Mouse (Mus musculus) liver, embryonic 11.5 days (tissue): ENCODE data around the gene Hist1h4d. TPM values are rescaled to one million over a fixed set of nuclear protein-coding genes. Genes with fewer than 3 reads are reported as not detected.
"Not testable (repeated sequence)": the region's sequence is repeated elsewhere in the genome, so short reads cannot be mapped to it uniquely, and the experiment has no call there.

Source experiments
- ATAC-seq: fragments of 200-750 bp; cut with Nextera tagmentation; replicated peaks from 2 replicates; pipeline ENCODE4 v1.8.0; 2017; ENCODE audit warnings: moderate number of reproducible peaks, mild to moderate bottlenecking, moderate TSS enrichment, moderate library complexity; ENCODE audit not compliant: low FRiP score
- DNase-seq: peaks from one replicate; pipeline ENCODE4 v3.0.0-alpha.2; 2017; ENCODE audit warnings: low spot score
- H3K27ac ChIP-seq: fragments of 300-500 bp; sonication (generic); 2 replicates; pipeline ENCODE4 v1.5.1; 2014; ENCODE audit warnings: mild to moderate bottlenecking, low read depth, low read length, control low read depth
- H3K27me3 ChIP-seq: fragments of 300-500 bp; sonication (generic); replicated peaks from 2 replicates; pipeline ENCODE4 v1.6.1; 2014; ENCODE audit warnings: low read length, mixed read lengths; ENCODE audit not compliant: control insufficient read depth, insufficient read depth
- H3K36me3 ChIP-seq: fragments of 300-500 bp; sonication (generic); 2 replicates; pipeline ENCODE4 v1.6.1; 2014; ENCODE audit warnings: mild to moderate bottlenecking, low read length, moderate library complexity, mixed read lengths; ENCODE audit not compliant: control insufficient read depth, insufficient read depth
- H3K4me1 ChIP-seq: fragments of 300-500 bp; sonication (generic); replicated peaks from 2 replicates; pipeline ENCODE4 v1.6.1; 2014; ENCODE audit warnings: low read length, mixed read lengths; ENCODE audit not compliant: control insufficient read depth, insufficient read depth
- H3K4me2 ChIP-seq: fragments of 300-500 bp; sonication (generic); 2 replicates; pipeline ENCODE4 v1.6.1; 2014; ENCODE audit warnings: mild to moderate bottlenecking, control low read depth, moderate library complexity
- H3K4me3 ChIP-seq: fragments of 300-500 bp; sonication (generic); 2 replicates; pipeline ENCODE4 v1.5.1; 2014; ENCODE audit warnings: low read depth, low read length, control low read depth
- H3K9ac ChIP-seq: fragments of 300-500 bp; sonication (generic); 2 replicates; pipeline ENCODE4 v1.6.1; 2014; ENCODE audit warnings: low read depth, low read length, control low read depth
- H3K9me3 ChIP-seq: fragments of 300-500 bp; sonication (generic); 2 replicates; pipeline ENCODE4 v1.6.1; 2016; ENCODE audit warnings: low read length, inconsistent platforms, mixed read lengths; ENCODE audit not compliant: control insufficient read depth
- WGBS: fragments of 180-500 bp; shearing (Covaris S2); extraction: QIAGEN DNeasy Blood & Tissue Kit; methylation state at CpG from one replicate; pipeline ENCODE4 v1.1.7; 2014; 5-methylcytosine and 5-hydroxymethylcytosine counted together
- polyA plus RNA-seq: library from polyadenylated mRNA; unstranded; fragments of >200 nt; fragmentation: Nextera tagmentation; extraction: Ambion mirVana; gene quantifications from 2 replicates; pipeline ENCODE4 v1.2.1, GENCODE M21; 2014

The Hist1h4d gene
- polyA plus RNA-seq, 1 experiment from 2014 or later = 99.3 TPM

- H3K36me3 ChIP-seq = 0 out of 2 replicates have a peak, but pooled peaks cover 3% of the 10 kb centered on the region
- H3K4me3 ChIP-seq = no peak overlapping the region
- no peaks in the 10 kb centered on the region for H3K27me3 ChIP-seq
- H3K4me2 ChIP-seq = no peak overlapping the region
- H3K27ac ChIP-seq = no peak overlapping the region
- no peak for ATAC-seq
- H3K9ac ChIP-seq = no peak overlapping the region
- no peaks in the 10 kb centered on the region for H3K9me3 ChIP-seq
- H3K4me1 ChIP-seq = peaks cover 8% of the 10 kb centered on the region; the same call in 1 of the 2 replicates
- DNase-seq = no peak
- 83% methylated on average over 3 of the region's 3 CpGs for WGBS
Measured at GRCm38 (mm10) chr13:23611638-23612037, 30.2 kb downstream of the Hist1h4d start.

GRCm38 (mm10) chr13:23620056-23620732, 38.8 kb downstream of the Hist1h4d start:
- Histone ChIP-seq H3K9ac (peak overlapping the region; percentile 98), H3K4me3 (peak overlapping the region; percentile 68), H3K27me3 (no peaks in the 10 kb centered on the region), H3K9me3 (no peaks in the 10 kb centered on the region), H3K4me1 (peaks cover 11% of the 10 kb centered on the region; the same call in 1 of the 2 replicates), H3K4me2 (peak overlapping the region; percentile 96), H3K27ac (peak overlapping the region; percentile 100), H3K36me3 (no peaks in the 10 kb centered on the region)
- ATAC-seq (no peak), DNase-seq (no peak)
- whole genome bisulfite sequencing = 41% methylated on average over 12 of the region's 12 CpGs

- H3K4me2 ChIP-seq = peak within 1 kb of the TSS; percentile 96
- H3K4me3 ChIP-seq = peak within 1 kb of the TSS; percentile 68
- H3K9ac ChIP-seq = peak within 1 kb of the TSS; percentile 98
- 1% methylated on average over 27 of the region's 27 CpGs for WGBS
- peak; percentile 77 for ATAC-seq
- no peaks in the 10 kb centered on the region for H3K9me3 ChIP-seq
- H3K27ac ChIP-seq = peak within 1 kb of the TSS; percentile 100
- no peaks in the 10 kb centered on the region for H3K36me3 ChIP-seq
- H3K4me1 ChIP-seq = peaks cover 11% of the 10 kb centered on the region; the same call in 1 of the 2 replicates
- no peaks in the 10 kb centered on the region for H3K27me3 ChIP-seq
- peak; percentile 73 for DNase-seq
Measured at GRCm38 (mm10) chr13:23620733-23621531, 39.5 kb downstream of the Hist1h4d start, which contains the start of gene Hist1h2be. Gene Hist1h2be (minus strand): TSS chr13:23621124.

- peaks cover 11% of the 10 kb centered on the region; the same call in 1 of the 2 replicates for H3K4me1 ChIP-seq
- WGBS = under 1% methylated on average over 18 of the region's 18 CpGs
- no peaks in the 10 kb centered on the region for H3K9me3 ChIP-seq
- no peaks in the 10 kb centered on the region for H3K36me3 ChIP-seq
- peak overlapping the region; percentile 98 for H3K9ac ChIP-seq
- peak overlapping the region; percentile 100 for H3K27ac ChIP-seq
- peak; percentile 78 for DNase-seq
- no peaks in the 10 kb centered on the region for H3K27me3 ChIP-seq
- ATAC-seq = peak; percentile 85
- H3K4me3 ChIP-seq = peak overlapping the region; percentile 68
- H3K4me2 ChIP-seq = peak overlapping the region; percentile 96
Measured at GRCm38 (mm10) chr13:23621532-23622174, 40.3 kb downstream of the Hist1h4d start.

GRCm38 (mm10) chr13:23622175-23622671, 40.8 kb downstream of the Hist1h4d start, which contains the start of gene Hist1h1e:
Gene Hist1h1e (minus strand): TSS chr13:23622558.
- Histone ChIP-seq H3K9ac (peak within 1 kb of the TSS; percentile 98), H3K4me3 (peak within 1 kb of the TSS; percentile 68), H3K4me1 (peaks cover 11% of the 10 kb centered on the region; the same call in 1 of the 2 replicates), H3K27ac (peak within 1 kb of the TSS; percentile 100), H3K4me2 (peak within 1 kb of the TSS; percentile 96)
- not testable (repeated sequence) for H3K9me3 ChIP-seq, H3K27me3 ChIP-seq, H3K36me3 ChIP-seq
- DNase-seq (peak; percentile 92), ATAC-seq (peak; percentile 85)
- under 1% methylated on average over 53 of the region's 53 CpGs for WGBS

GRCm38 (mm10) chr13:23622861-23623450, 41.6 kb downstream of the Hist1h4d start:
- ATAC-seq = no peak
- H3K4me1 ChIP-seq = peaks cover 11% of the 10 kb centered on the region; the same call in 1 of the 2 replicates
- peak overlapping the region; percentile 98 for H3K9ac ChIP-seq
- H3K4me2 ChIP-seq = peak overlapping the region; percentile 96
- H3K9me3 ChIP-seq = no peaks in the 10 kb centered on the region
- no peak for DNase-seq
- H3K27me3 ChIP-seq = no peaks in the 10 kb centered on the region
- H3K27ac ChIP-seq = peak overlapping the region; percentile 100; the same call in 1 of the 2 replicates
- no peaks in the 10 kb centered on the region for H3K36me3 ChIP-seq
- peak overlapping the region; percentile 68 for H3K4me3 ChIP-seq
- 24% methylated on average over 7 of the region's 7 CpGs for WGBS

GRCm38 (mm10) chr13:23630653-23631052, 49.3 kb downstream of the Hist1h4d start:
- H3K27ac ChIP-seq = no peak overlapping the region
- no peak overlapping the region for H3K9ac ChIP-seq
- 36% methylated on average over 1 of the region's 1 CpGs for WGBS
- ATAC-seq (no peak), DNase-seq (no peak)
- H3K27me3 ChIP-seq = no peaks in the 10 kb centered on the region
- no peaks in the 10 kb centered on the region for H3K9me3 ChIP-seq
- no peaks in the 10 kb centered on the region for H3K4me1 ChIP-seq
- H3K4me2 ChIP-seq = no peak overlapping the region
- no peak overlapping the region for H3K4me3 ChIP-seq
- no peaks in the 10 kb centered on the region for H3K36me3 ChIP-seq
